Mouse (Mus musculus) hindbrain, postnatal 0 days (tissue): ENCODE results near the gene Plekha8. TPM values are rescaled to one million over a fixed set of nuclear protein-coding genes. Genes with fewer than 3 reads are reported as not detected.

Experiments
- ATAC-seq: fragments of 200-750 bp; cut with Nextera tagmentation; 2 replicates; pipeline ENCODE4 v1.8.0; 2017; ENCODE audit warnings: mild to moderate bottlenecking, moderate TSS enrichment, moderate library complexity
- DNase-seq: peaks from one replicate; pipeline ENCODE4 v3.0.0-alpha.2; 2015; ENCODE audit warnings: low spot score
- H3K27ac ChIP-seq: fragments of 300-500 bp; sonication (generic); 2 replicates; pipeline ENCODE4 v1.5.1; 2014; ENCODE audit warnings: mild to moderate bottlenecking
- H3K27me3 ChIP-seq: fragments of 300-500 bp; sonication (generic); 2 replicates; pipeline ENCODE4 v1.6.1; 2014; ENCODE audit warnings: low read length, mixed read lengths; ENCODE audit not compliant: insufficient read depth
- H3K36me3 ChIP-seq: fragments of 300-500 bp; sonication (generic); 2 replicates; pipeline ENCODE4 v1.6.1; 2014; ENCODE audit warnings: low read length, mixed read lengths; ENCODE audit not compliant: insufficient read depth
- H3K4me1 ChIP-seq: fragments of 300-500 bp; sonication (generic); 2 replicates; pipeline ENCODE4 v1.6.1; 2014; ENCODE audit warnings: antibody characterized with exemption, low read length, mixed read lengths; ENCODE audit not compliant: insufficient read depth
- H3K4me2 ChIP-seq: fragments of 300-500 bp; sonication (generic); 2 replicates; pipeline ENCODE4 v1.6.1; 2014; ENCODE audit warnings: low read depth, mild to moderate bottlenecking, low read length, moderate library complexity, mixed read lengths
- H3K4me3 ChIP-seq: fragments of 300-500 bp; sonication (generic); 2 replicates; pipeline ENCODE4 v1.5.1; 2014; ENCODE audit warnings: low read length
- H3K9ac ChIP-seq: fragments of 300-500 bp; sonication (generic); replicated peaks from 2 replicates; pipeline ENCODE4 v1.6.1; 2014; ENCODE audit warnings: mild to moderate bottlenecking, low read length, moderate library complexity, mixed read lengths
- H3K9me3 ChIP-seq: fragments of 300-500 bp; sonication (generic); 2 replicates; pipeline ENCODE4 v1.6.1; 2016; ENCODE audit warnings: low read length, mixed read lengths
- CTCF ChIP-seq: IDR thresholded peaks from 2 replicates; pipeline ENCODE4 v1.5.1; 2016; ENCODE audit warnings: antibody characterized with exemption, control low read depth, low read depth
- WGBS: fragments of 180-500 bp; shearing (Covaris S2); extraction: QIAGEN DNeasy Blood & Tissue Kit; methylation state at CpG from one replicate; pipeline ENCODE4 v1.1.7; 2014; 5-methylcytosine and 5-hydroxymethylcytosine counted together
- polyA plus RNA-seq: library from polyadenylated mRNA; unstranded; fragments of >200 nt; fragmentation: Nextera tagmentation; extraction: Ambion mirVana; gene quantifications from 2 replicates; pipeline ENCODE4 v1.2.1, GENCODE M21; 2015
- total RNA-seq: library from RNA; depleted of rRNA; stranded (reverse); fragments of >200 nt; gene quantifications from 2 replicates; pipeline ENCODE4 v1.2.3, GENCODE M21; 2014

Plekha8 gene
- total and polyA plus RNA-seq, 2 experiments from 2014 or later, result 4.8 to 13.4 TPM

GRCm38 (mm10) chr6:54554341-54555110 lies 40.4 kb upstream of the Plekha8 start:
- H3K4me1 ChIP-seq, result peaks cover 32% of the 10 kb centered on the region

GRCm38 (mm10) chr6:54555816-54556215 lies 39.1 kb upstream of the Plekha8 start:
- H3K27ac ChIP-seq, result no peak overlapping the region
- no peak overlapping the region for H3K9ac ChIP-seq
- 41% methylated on average over 1 of the region's 1 CpGs for WGBS
- H3K4me2 ChIP-seq, result no peak overlapping the region
- H3K9me3 ChIP-seq, result no peaks in the 10 kb centered on the region
- peaks cover 32% of the 10 kb centered on the region for H3K4me1 ChIP-seq
- H3K4me3 ChIP-seq, result no peak overlapping the region
- H3K36me3 ChIP-seq, result no peaks in the 10 kb centered on the region
- ATAC-seq (no peak), DNase-seq (no peak)
- H3K27me3 ChIP-seq, result no peaks in the 10 kb centered on the region
- no peak for TF ChIP-seq CTCF

More at GRCm38 (mm10) chr6:54554341-54555110, 40.4 kb upstream of the Plekha8 start:
- peak; percentile 22; the same call in 1 of the 2 replicates for TF ChIP-seq CTCF
- no peak overlapping the region for H3K4me3 ChIP-seq
- H3K9me3 ChIP-seq, result no peaks in the 10 kb centered on the region
- no peak overlapping the region for H3K9ac ChIP-seq
- DNase-seq, result peak; percentile 82
- 0 out of 2 replicates have a peak overlapping the region, but pooled peaks have one; percentile 13 for H3K4me2 ChIP-seq
- WGBS, result 13% methylated on average over 8 of the region's 8 CpGs
- H3K27ac ChIP-seq, result peak overlapping the region; percentile 52
- H3K27me3 ChIP-seq, result no peaks in the 10 kb centered on the region
- H3K36me3 ChIP-seq, result no peaks in the 10 kb centered on the region
- ATAC-seq, result peak; percentile 90

- Histone ChIP-seq H3K27me3 (no peaks in the 10 kb centered on the region), H3K36me3 (no peaks in the 10 kb centered on the region), H3K4me3 (no peak overlapping the region), H3K9ac (no peak overlapping the region), H3K4me1 (peaks cover 31% of the 10 kb centered on the region), H3K4me2 (no peak overlapping the region), H3K27ac (no peak overlapping the region), H3K9me3 (no peaks in the 10 kb centered on the region)
- TF ChIP-seq CTCF, result no peak
- WGBS, result 92% methylated on average over 7 of the region's 7 CpGs
- ATAC-seq (no peak), DNase-seq (no peak)
These were observed 37.2 kb upstream of the Plekha8 start for GRCm38 (mm10) chr6:54557671-54558070.

- ATAC-seq, result no peak
- peak; percentile 44 for DNase-seq
- Histone ChIP-seq H3K4me2 (no peak overlapping the region), H3K9ac (no peak overlapping the region), H3K4me1 (peaks cover 28% of the 10 kb centered on the region), H3K36me3 (no peaks in the 10 kb centered on the region), H3K9me3 (no peaks in the 10 kb centered on the region), H3K27me3 (no peaks in the 10 kb centered on the region), H3K27ac (no peak overlapping the region), H3K4me3 (no peak overlapping the region)
- WGBS, result 36% methylated on average over 7 of the region's 7 CpGs
- no peak for TF ChIP-seq CTCF
These were observed 36.4 kb upstream of the Plekha8 start for GRCm38 (mm10) chr6:54558466-54558865.

GRCm38 (mm10) chr6:54562018-54562809 lies 32.7 kb upstream of the Plekha8 start:
- WGBS, result 49% methylated on average over 17 of the region's 17 CpGs
- ATAC-seq (no peak), DNase-seq (no peak)
- no peak for TF ChIP-seq CTCF
- no peak overlapping the region for H3K27ac ChIP-seq
- H3K36me3 ChIP-seq, result no peaks in the 10 kb centered on the region
- peaks cover 18% of the 10 kb centered on the region for H3K4me1 ChIP-seq
- no peak overlapping the region for H3K4me3 ChIP-seq
- H3K27me3 ChIP-seq, result no peaks in the 10 kb centered on the region
- H3K4me2 ChIP-seq, result peak overlapping the region; percentile 27; the same call in 1 of the 2 replicates
- no peaks in the 10 kb centered on the region for H3K9me3 ChIP-seq
- H3K9ac ChIP-seq, result no peak overlapping the region

- H3K36me3 ChIP-seq, result no peaks in the 10 kb centered on the region
- WGBS, result 80% methylated on average over 4 of the region's 4 CpGs
- no peaks in the 10 kb centered on the region for H3K9me3 ChIP-seq
- ATAC-seq (no peak), DNase-seq (no peak)
- H3K4me2 ChIP-seq, result peak overlapping the region; percentile 83
- TF ChIP-seq CTCF, result no peak
- H3K27ac ChIP-seq, result no peak overlapping the region
- 0 out of 2 replicates have a peak overlapping the region, but pooled peaks have one; percentile 7 for H3K9ac ChIP-seq
- no peak overlapping the region for H3K4me3 ChIP-seq
- H3K4me1 ChIP-seq, result peaks cover 18% of the 10 kb centered on the region
- no peaks in the 10 kb centered on the region for H3K27me3 ChIP-seq
These were observed 31.4 kb upstream of the Plekha8 start for GRCm38 (mm10) chr6:54563561-54563960.
